In genomic region chr2:170526513-170526912, GRCm38 (mm10) we compare ENCODE assay signal across 19 mouse cellular contexts. TPM values are rescaled to one million over a fixed set of nuclear protein-coding genes. Genes with fewer than 3 reads are reported as not detected.
DNase-seq lines count a peak whose midpoint lies in the region; ATAC-seq and TF ChIP-seq lines count a peak whose summit lies in the region.
"Had no signal": no experiment of that assay in that cellular context is flagged by ENCODE, and none has a peak within 500 bp of the region (broad histone marks: within the 10 kb centered on the region; RNA-seq: fewer than 3 reads in every experiment).

No protein-coding gene starts in this region.

- no peak overlapping the region for H3K4me2 ChIP-seq in kidney, embryonic 14.5 days (replicated peaks; ENCODE audit: low read depth, low read length)
- H3K4me2 ChIP-seq: forebrain, embryonic 15.5 days; limb, embryonic 15.5 days; neural tube, embryonic 13.5 days had no signal

- H3K4me3 ChIP-seq in kidney, adult 2 months (ENCODE audit: insufficient read depth, low read depth, low read length): no peak overlapping the region
- H3K4me3 ChIP-seq in kidney, embryonic 14.5 days (ENCODE audit: low read length): no peak overlapping the region
- peak overlapping the region; percentile 74 for H3K4me3 ChIP-seq in E14TG2a.4 (replicated peaks; ENCODE audit: low read length)
- H3K4me3 ChIP-seq: forebrain, embryonic 15.5 days; limb, embryonic 15.5 days; neural tube, embryonic 13.5 days had no signal

- 0 out of 2 replicates have a peak overlapping the region, but pooled peaks have one; percentile 74 for H3K27ac ChIP-seq in kidney, adult 2 months (ENCODE audit: insufficient read depth, low read depth, low read length)
- no peak overlapping the region for H3K27ac ChIP-seq in kidney, embryonic 14.5 days (ENCODE audit: low read depth, low read length)
- H3K27ac ChIP-seq: forebrain, embryonic 15.5 days; limb, embryonic 15.5 days; neural tube, embryonic 13.5 days had no signal

- peak; percentile 32 for DNase-seq in kidney, adult 2 months
- DNase-seq in R1 (ENCODE audit: low read depth, low spot score) (peak; percentile 87), liver (no peak)
- peak; percentile 53 for DNase-seq in lung, postnatal 25 days (ENCODE audit: low spot score)
- DNase-seq in adrenal gland, postnatal 4 days (ENCODE audit: low spot score in 2 of 2): no peak
- no peak for DNase-seq in gastrocnemius, postnatal 36 days
- DNase-seq: cerebellum, adult 11 months; retina, postnatal 1 day; spleen, adult 18-20 months had no signal

- 76% methylated on average over 8 of the region's 8 CpGs for WGBS in kidney, adult 2 months
- WGBS in kidney, embryonic 14.5 days: 88% methylated on average over 8 of the region's 8 CpGs

- H3K9me3 ChIP-seq in kidney, embryonic 14.5 days (ENCODE audit: control insufficient read depth, low read length): no peaks in the 10 kb centered on the region
- H3K9me3 ChIP-seq in E14TG2a.4 (ENCODE audit: low read length): no peaks in the 10 kb centered on the region
- H3K9me3 ChIP-seq: forebrain, embryonic 15.5 days; limb, embryonic 15.5 days; neural tube, embryonic 13.5 days had no signal

- no peaks in the 10 kb centered on the region for H3K27me3 ChIP-seq in kidney, adult 2 months (replicated peaks; ENCODE audit: control insufficient read depth, insufficient read depth, low read length)
- no peaks in the 10 kb centered on the region for H3K27me3 ChIP-seq in kidney, embryonic 14.5 days (ENCODE audit: control insufficient read depth, insufficient read depth, low read length)
- no peaks in the 10 kb centered on the region for H3K27me3 ChIP-seq in E14TG2a.4 (ENCODE audit: insufficient read depth, low read length)
- H3K27me3 ChIP-seq: forebrain, embryonic 15.5 days; neural tube, embryonic 13.5 days had no signal

- ATAC-seq in kidney, embryonic 14.5 days (ENCODE audit: low FRiP score, low TSS enrichment): no peak
- ATAC-seq: forebrain, embryonic 15.5 days had no signal

- intact Hi-C loops in gastrocnemius, postnatal 36 days (cut with DNase I): no loop called here

- no peaks in the 10 kb centered on the region for H3K36me3 ChIP-seq in kidney, adult 2 months (ENCODE audit: control insufficient read depth, insufficient read depth, low read length)
- no peaks in the 10 kb centered on the region for H3K36me3 ChIP-seq in kidney, embryonic 14.5 days (ENCODE audit: control insufficient read depth, insufficient read depth, low read length)
- H3K36me3 ChIP-seq in E14TG2a.4 (ENCODE audit: insufficient read depth, low read length): no peaks in the 10 kb centered on the region
- H3K36me3 ChIP-seq: forebrain, embryonic 15.5 days; limb, embryonic 15.5 days; neural tube, embryonic 13.5 days had no signal

- no peak for TF ChIP-seq POLR2A in kidney, adult 2 months (IDR thresholded peaks at IDR 0.05; ENCODE audit: low read depth, low read length)

- no peak for TF ChIP-seq CTCF in kidney, adult 2 months (conservative IDR thresholded peaks at IDR 0.05; ENCODE audit: insufficient read depth, insufficient read length, low read depth, low read length)
- no peak for TF ChIP-seq CTCF in E14TG2a.4 (conservative IDR thresholded peaks at IDR 0.05; ENCODE audit: low read length)

- H3K9ac ChIP-seq in kidney, embryonic 14.5 days (ENCODE audit: low read depth, low read length): no peak overlapping the region
- H3K9ac ChIP-seq: forebrain, embryonic 15.5 days; limb, embryonic 15.5 days; neural tube, embryonic 13.5 days had no signal

- no peaks in the 10 kb centered on the region for H3K4me1 ChIP-seq in kidney, adult 2 months (ENCODE audit: control insufficient read depth, insufficient read depth, low read length)
- no peaks in the 10 kb centered on the region for H3K4me1 ChIP-seq in kidney, embryonic 14.5 days (ENCODE audit: control insufficient read depth, insufficient read depth, low read length)
- H3K4me1 ChIP-seq in E14TG2a.4 (replicated peaks; ENCODE audit: low read depth, low read length): peaks cover 61% of the 10 kb centered on the region
- H3K4me1 ChIP-seq: forebrain, embryonic 15.5 days; neural tube, embryonic 13.5 days had no signal

RNA-seq across cellular contexts. Expression of gene Cyp24a1, which starts 29.6 kb away (rescaled TPM):
- polyA plus RNA-seq in kidney, adult 2 months (2012; rRNA removed): 27.5 and 29.2 TPM in 2 replicates
- polyA plus RNA-seq in kidney, embryonic 14.5 days (2014; fragmentation: Nextera tagmentation; extraction: Ambion mirVana): 0.09 and 0.23 TPM in 2 replicates
- 1 to 10 TPM in 1 of 2 experiments, not detected in 1; 3.0 TPM for total RNA-seq in adrenal gland, postnatal 4 days (2021)
- total RNA-seq in gastrocnemius, postnatal 36 days (2021): not detected
- total RNA-seq: gastrocnemius, adult 8-10 months; hematopoietic stem cell, adult 5-6 weeks; left cerebral cortex, postnatal 10 days; megakaryocyte progenitor cell, adult 5-6 weeks; midbrain, postnatal 0 days had no signal
- polyA plus RNA-seq: limb, embryonic 15.5 days; neural tube, embryonic 13.5 days had no signal

RNA-seq across cellular contexts. Expression of gene Pfdn4, which starts 30.3 kb away (rescaled TPM):
- 5.6 TPM in 2 replicates for polyA plus RNA-seq in kidney, adult 2 months (2012; rRNA removed)
- 102 and 154 TPM in 2 replicates for polyA plus RNA-seq in kidney, embryonic 14.5 days (2014; fragmentation: Nextera tagmentation; extraction: Ambion mirVana)
- total RNA-seq in adrenal gland, postnatal 4 days (2021): 10 to 100 TPM; 20.9 to 24.6 TPM
- total RNA-seq in gastrocnemius, postnatal 36 days (2021): 10 to 100 TPM; 12.1 to 12.6 TPM

Comparison
In these comparisons a context has a peak if more than half of its experiments do, and no peak if none do; other contexts are left out.
1. DNase-seq: peak in kidney, adult 2 months (single experiment), R1 (single experiment) and lung, postnatal 25 days (single experiment); none in adrenal gland, postnatal 4 days (0 of 2), gastrocnemius, postnatal 36 days (0 of 2) and liver (single experiment).